Mouse (Mus musculus): ENCODE data around the gene Ccdc158. TPM values are rescaled to one million over a fixed set of nuclear protein-coding genes. Genes with fewer than 3 reads are reported as not detected.

Ccdc158 gene
- total RNA-seq, 2 experiments from 2014 or later: not detected

DNA sequence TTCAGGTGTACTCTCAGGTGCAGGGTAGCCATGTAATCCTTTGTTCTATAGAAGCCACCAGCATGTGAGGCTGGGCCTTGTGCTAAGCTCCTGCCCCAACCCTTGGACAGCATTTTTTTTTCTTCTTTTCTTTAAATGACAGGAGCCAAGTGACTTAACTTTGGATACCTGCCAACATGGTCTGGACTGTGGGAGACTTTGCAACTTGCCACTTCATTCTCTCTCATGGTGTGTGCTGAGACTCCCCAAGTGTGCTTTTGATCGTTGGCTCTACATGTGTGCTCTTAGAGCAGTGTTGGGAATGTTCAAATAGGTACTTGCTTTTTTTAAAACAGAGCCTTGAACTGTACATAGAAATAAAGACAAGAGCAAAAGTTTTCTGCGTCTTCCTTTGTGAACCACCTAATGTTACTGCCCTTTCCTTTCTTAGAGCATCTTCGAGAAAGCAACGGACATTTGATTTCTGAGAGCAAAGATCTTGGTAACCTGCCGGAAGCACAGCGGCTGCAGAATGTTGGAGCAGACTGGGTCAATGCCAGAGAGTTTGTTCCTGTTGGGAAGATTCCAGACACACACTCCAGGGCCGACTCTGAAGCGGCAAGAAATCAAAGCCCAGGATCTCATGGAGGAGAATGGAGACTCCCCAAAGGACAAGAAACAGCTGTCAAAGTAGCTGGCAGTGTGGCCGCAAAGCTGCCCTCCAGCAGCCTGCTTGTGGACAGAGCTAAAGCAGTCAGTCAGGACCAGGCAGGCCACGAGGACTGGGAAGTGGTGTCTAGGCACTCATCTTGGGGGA is 70.4 kb downstream of the Ccdc158 start:
- intact Hi-C loops (cut with DNase I): loop anchor here (5.0 kb wide), 2 partner anchors 137 to 162 kb away; no protein-coding TSS in a partner anchor
- DNase-seq: peak; percentile 24 to 49

DNA sequence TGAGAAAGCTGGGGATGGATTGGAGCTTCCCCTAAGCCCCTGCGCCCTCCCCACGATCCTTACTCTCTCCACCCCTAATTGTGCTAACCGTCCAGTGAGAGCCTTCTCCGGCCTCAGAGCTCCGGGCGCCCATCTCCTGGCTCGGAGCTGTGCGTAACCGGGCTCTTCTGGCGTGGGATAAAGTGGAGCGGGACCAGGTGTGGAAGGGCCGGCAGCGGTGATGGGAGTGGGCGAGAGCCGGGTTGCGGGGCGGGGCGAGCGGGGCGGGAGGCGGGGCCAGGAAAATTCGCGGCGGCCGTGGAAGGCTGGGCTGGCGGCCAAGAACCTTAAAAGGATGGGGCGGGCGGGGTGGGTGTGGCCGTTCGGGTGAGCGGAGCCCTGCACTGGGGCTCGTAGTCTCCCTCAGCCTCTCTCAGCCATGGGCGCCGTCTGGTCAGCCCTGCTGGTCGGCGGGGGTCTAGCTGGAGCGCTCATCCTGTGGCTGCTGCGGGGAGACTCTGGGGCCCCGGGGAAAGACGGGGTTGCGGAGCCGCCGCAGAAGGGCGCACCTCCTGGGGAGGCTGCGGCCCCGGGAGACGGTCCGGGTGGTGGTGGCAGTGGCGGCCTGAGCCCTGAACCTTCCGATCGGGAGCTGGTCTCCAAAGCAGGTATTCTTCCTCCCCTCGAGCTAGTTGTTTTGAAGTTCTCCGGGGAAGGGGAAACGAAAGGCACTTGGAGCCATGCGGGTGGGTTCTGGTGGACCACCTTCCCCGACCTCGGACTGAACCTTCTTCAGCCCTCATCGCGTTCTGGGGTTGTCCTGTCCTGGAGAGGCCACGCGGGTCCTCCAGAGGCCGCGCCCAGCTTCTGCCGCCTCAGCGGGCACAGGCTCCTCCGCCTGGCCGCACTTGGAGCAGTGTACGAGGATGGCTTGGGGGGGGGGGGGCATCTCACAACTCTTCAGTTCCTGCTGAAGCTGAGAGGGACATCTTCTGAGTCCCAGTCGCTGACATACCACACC is 72.1 kb downstream of the Ccdc158 start, which contains the start of gene Stbd1:
Gene Stbd1 (plus strand): TSS at position 351 of the 1,000 bp plus-strand sequence.
- DNase-seq: peak; percentile 70 to 78
- intact Hi-C loops (cut with DNase I): loop anchor here (5.0 kb wide), 2 partner anchors 136 to 161 kb away; no protein-coding TSS in a partner anchor

DNA sequence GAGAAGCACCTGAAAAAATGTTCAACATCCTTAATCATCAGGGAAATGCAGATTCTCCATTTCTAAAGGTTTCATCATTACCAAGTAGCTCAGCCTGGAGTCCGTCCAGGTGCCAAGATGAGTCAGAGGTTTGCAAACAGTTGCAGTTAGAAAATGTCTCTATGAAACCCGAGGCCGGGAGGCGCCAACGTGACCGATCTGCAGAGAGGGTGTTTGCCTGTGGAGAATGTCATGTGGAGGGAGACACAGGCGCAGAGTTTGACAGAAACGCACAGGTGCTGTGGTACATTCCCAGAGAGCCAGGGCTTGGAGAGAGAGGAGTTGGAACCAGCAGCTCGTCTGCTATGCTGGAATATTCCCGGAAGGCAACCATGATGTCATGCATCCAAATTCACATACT is 76.0 kb downstream of the Ccdc158 start:
- DNase-seq: no peak
- intact Hi-C loops (cut with DNase I): no loop called here

DNA sequence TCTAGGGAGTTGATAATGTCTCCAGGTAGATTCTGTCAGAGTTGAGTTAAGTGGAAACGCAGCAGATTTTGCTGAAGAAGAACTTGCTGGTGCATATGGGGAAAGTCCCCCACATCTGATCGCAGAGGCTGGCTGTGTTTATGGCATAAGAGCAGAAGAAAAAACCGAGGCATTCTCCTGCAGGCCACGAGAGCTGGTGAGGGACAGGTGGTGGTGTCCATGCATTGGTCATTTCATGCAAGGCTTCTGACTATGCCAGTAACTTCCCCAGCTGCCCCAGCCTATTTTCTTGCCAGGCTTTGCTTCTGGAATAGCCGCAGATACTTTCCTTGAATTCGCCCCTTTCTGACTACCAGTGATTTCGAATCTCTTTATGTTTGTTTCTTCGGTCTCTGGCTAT is 78.2 kb downstream of the Ccdc158 start:
- intact Hi-C loops (cut with DNase I): no loop called here
- no peak for DNase-seq

DNA sequence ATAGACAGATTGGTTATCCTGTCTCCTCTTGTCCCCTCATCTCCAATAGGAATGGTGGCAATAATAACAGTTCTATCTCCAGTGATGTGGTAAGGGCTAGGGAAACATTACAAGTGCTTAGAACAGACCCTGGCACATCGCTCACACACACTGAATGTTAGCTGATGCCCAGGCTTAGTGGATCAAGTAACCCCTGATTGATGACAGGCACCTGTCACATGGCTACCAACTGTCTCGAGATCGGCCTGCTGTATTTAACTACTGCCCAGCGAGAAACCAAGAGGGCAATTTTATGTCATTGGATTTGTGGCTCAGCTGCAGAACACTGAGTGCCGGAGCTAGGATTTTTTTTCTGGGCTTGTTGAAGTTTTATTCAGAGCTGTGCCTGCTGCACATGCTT is 80.0 kb downstream of the Ccdc158 start:
- no peak for DNase-seq
- intact Hi-C loops (cut with DNase I): no loop called here

DNA sequence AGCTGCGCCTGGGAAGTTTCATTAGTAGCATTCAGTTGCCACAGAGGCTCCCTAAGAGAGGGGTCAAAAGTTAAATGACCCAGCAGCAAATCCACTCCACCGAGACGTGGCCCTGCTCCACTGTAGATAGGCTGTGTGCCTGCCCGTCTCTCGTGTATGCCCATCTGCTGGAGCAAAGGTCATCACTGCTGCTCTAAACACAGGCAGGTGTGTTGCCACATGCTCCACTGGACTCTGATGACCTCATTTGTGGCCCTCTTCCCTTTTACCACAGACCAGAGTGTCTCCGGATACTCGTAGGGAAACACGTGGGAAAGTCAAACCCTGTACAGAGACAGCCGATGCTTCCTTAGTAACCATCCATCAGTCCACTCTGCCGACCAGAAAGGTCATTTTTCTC is 89.1 kb downstream of the Ccdc158 start:
- no peak for DNase-seq
- intact Hi-C loops (cut with DNase I): no loop called here

DNA sequence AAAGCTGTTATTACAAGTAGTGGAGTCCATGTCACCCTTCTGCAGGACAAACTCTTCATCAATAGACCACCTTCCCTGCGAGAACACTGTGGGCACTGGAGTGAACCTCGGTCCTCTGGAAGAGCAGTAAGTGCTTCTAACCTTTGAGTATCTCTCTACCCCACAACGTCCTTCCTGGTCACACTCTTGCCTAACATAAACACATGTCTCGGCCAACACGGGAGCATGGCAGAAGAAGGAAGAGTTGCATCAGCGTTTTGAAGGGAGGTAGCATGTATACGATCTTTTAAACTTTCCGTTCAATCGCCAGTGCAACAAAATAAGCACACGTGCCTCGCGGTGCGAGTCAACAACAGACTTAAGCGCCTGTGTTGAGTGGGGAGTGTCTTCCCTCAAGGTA is 95.5 kb downstream of the Ccdc158 start:
- intact Hi-C loops (cut with DNase I): no loop called here
- DNase-seq: no peak

DNA sequence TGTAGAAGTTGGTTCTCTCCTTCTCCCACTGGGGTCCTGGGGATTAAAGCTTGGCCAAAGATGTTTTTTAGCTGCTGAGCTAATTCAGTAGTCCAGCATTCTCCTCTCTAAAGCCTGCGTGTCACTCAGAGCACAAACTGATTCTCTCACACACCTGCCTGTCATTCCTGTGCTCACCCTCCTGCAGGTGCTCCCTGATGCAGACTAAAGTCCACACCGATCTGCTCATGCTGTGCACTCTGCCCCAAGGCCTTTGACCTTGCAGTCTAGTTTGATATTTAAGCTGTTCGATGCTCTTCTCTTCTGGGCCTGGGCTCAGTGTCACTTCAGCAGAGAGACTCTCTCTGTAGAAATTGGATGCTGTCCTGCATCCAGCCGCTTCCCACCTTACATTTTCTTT is 103.8 kb downstream of the Ccdc158 start:
- intact Hi-C loops (cut with DNase I): no loop called here
- no peak for DNase-seq

DNA sequence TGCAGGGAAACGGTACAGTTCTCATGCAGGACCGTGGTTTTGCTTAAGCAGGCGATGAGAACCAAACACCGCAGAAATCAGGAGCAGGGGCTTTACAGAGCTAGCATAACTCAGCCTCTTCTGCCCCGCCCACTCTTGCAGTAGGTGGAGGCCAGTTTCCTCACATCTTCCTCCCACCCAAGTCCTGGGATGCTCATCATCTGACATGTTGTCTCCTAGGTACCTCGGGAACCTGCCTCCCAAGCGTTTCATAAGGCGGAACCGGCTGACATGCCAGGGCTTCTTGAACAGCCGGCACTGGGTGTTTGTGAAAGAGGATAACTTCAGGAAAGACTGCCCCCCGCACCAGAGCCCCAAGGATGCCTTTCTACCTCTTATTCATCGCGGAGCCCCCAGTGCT is 113.1 kb downstream of the Ccdc158 start:
- no peak for DNase-seq
- intact Hi-C loops (cut with DNase I): no loop called here

DNA sequence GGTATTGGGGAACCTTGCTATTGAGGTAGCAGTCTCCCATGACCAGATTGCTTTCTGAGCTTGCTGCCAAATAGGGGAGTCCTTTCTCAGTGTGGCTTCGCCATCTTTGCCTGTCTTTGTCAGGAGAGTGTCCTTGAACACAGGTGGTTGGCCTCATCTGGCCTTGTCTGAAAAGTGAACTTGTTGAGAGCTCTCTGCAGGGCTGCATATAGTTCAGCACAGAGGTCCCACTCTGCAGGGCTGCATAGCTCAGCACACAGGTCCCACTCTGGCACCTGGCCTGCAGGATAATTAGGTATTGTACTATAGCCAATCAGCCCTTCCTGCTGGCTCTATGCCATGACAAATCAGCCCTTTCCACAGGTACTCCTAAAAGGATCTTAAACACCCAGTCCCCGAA is 114.9 kb downstream of the Ccdc158 start:
- no peak for DNase-seq
- intact Hi-C loops (cut with DNase I): no loop called here

Other genes starting within 250 kb of the Ccdc158 start
- gene Nup54, start 240.1 kb downstream of the Ccdc158 start, total RNA-seq (2021): 10 to 100 TPM; 15.8 to 17.0 TPM
- 10 to 100 TPM; 71.5 to 72.9 TPM for gene Scarb2, start 168.4 kb downstream of the Ccdc158 start, total RNA-seq (2021)
- gene Fam47e, start 120.2 kb downstream of the Ccdc158 start, total RNA-seq (2021): not detected
- 1 to 10 TPM; 2.6 to 4.0 TPM for gene Stbd1, start 72.2 kb downstream of the Ccdc158 start, total RNA-seq (2021)
- 10 to 100 TPM; 33.4 to 37.7 TPM for gene Shroom3, start 8.2 kb upstream of the Ccdc158 start, total RNA-seq (2021)

All from heart, postnatal 14 days (tissue).